Mouse (Mus musculus): ENCODE data around the gene Bbs1.

DNA sequence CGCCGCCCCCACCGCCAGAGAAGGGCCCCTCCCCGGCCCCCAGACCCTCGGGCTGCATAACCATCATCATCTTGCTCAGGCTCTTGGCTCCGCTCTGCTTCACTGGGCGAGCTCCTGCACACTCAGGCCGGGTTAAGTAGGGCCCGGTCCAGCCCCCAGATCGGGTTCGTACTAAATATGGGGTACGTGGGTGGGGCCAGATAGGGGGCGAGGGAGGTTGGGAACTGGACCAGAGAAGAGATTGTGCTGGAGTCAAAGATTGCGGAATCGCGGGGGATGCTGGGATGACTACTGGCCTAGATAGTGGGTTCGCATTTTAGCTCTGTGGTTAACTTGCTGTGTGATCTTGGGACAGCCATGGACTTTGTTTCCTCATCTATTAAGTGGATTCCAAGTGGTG lies 28.6 kb downstream of the Bbs1 start, which contains the start of gene Actn3:
- TF ChIP-seq CTCF (IDR thresholded peaks at IDR 0.05; ENCODE audit: borderline replicate concordance, insufficient read depth, low read length) (no peak), POLR2A (IDR thresholded peaks at IDR 0.05; ENCODE audit: low read depth, low read length) (0 out of 2 replicates have a peak, but pooled peaks have one; percentile 51)
